Mouse (Mus musculus): Measurements from ENCODE around the gene Gm39653.

- TF ChIP-seq POLR2A (IDR thresholded peaks at IDR 0.05; ENCODE audit: insufficient read length, low read depth) (no peak), CEBPB (IDR thresholded peaks at IDR 0.05; ENCODE audit: insufficient read depth, poor library complexity, severe bottlenecking) (no peak), E2F4 (IDR thresholded peaks at IDR 0.05; ENCODE audit: insufficient read depth) (no peak), MYOD1 (IDR thresholded peaks at IDR 0.05; ENCODE audit: control insufficient read depth in 1 of 3, insufficient read length in 2 of 3, low read depth in 2 of 3) (no peak), MYOG (IDR thresholded peaks at IDR 0.05; ENCODE audit: control insufficient read depth in 1 of 3, insufficient read depth in 1 of 3, insufficient read length in 2 of 3, low read depth in 2 of 3) (no peak)
Observed at GRCm38 (mm10) chr1:63576803-63577202, 39.0 kb upstream of the Gm39653 start.
